Mouse (Mus musculus) stomach, embryonic 14.5 days (tissue): Measurements from ENCODE around the gene Actn3. TPM values are rescaled to one million over a fixed set of nuclear protein-coding genes. Genes with fewer than 3 reads are reported as not detected.
"Not testable (repeated sequence)": the region's sequence is repeated elsewhere in the genome, so short reads cannot be mapped to it uniquely, and the experiment has no call there.

Experiments used
- ATAC-seq: fragments of 200-750 bp; cut with Nextera tagmentation; 2 replicates; pipeline ENCODE4 v1.8.0; 2017; ENCODE audit warnings: low read depth, moderate TSS enrichment; ENCODE audit not compliant: insufficient number of reproducible peaks, insufficient read depth, low FRiP score
- H3K27ac ChIP-seq: fragments of 300-500 bp; sonication (generic); 2 replicates; pipeline ENCODE4 v1.5.1; 2014; ENCODE audit warnings: mild to moderate bottlenecking, low read length, moderate library complexity, mixed read lengths
- H3K27me3 ChIP-seq: fragments of 300-500 bp; sonication (generic); 2 replicates; pipeline ENCODE4 v1.6.1; 2014; ENCODE audit warnings: low read length, control low read depth, mixed read lengths; ENCODE audit not compliant: control insufficient read depth, insufficient read depth
- H3K36me3 ChIP-seq: fragments of 300-500 bp; sonication (generic); 2 replicates; pipeline ENCODE4 v1.6.1; 2014; ENCODE audit warnings: mild to moderate bottlenecking, control low read depth, low read length, moderate library complexity, mixed read lengths; ENCODE audit not compliant: control insufficient read depth, insufficient read depth
- H3K4me1 ChIP-seq: fragments of 300-500 bp; sonication (generic); 2 replicates; pipeline ENCODE4 v1.6.1; 2014; ENCODE audit warnings: low read length, control low read depth, mixed read lengths; ENCODE audit not compliant: control insufficient read depth, insufficient read depth
- H3K4me2 ChIP-seq: fragments of 300-500 bp; sonication (generic); replicated peaks from 2 replicates; pipeline ENCODE4 v1.6.1; 2014; ENCODE audit warnings: low read depth, low read length, control low read depth
- H3K4me3 ChIP-seq: fragments of 300-500 bp; sonication (generic); 2 replicates; pipeline ENCODE4 v1.5.1; 2014; ENCODE audit warnings: low read depth, low read length, control low read depth
- H3K9ac ChIP-seq: fragments of 300-500 bp; sonication (generic); replicated peaks from 2 replicates; pipeline ENCODE4 v1.6.1; 2014; ENCODE audit warnings: low read depth, mild to moderate bottlenecking, control low read depth, low read length, moderate library complexity, mixed read lengths
- H3K9me3 ChIP-seq: fragments of 300-500 bp; sonication (generic); 2 replicates; pipeline ENCODE4 v1.6.1; 2016; ENCODE audit warnings: low read depth, low read length, control low read depth; ENCODE audit not compliant: control insufficient read depth
- WGBS: fragments of 180-500 bp; shearing (Covaris S2); extraction: QIAGEN DNeasy Blood & Tissue Kit; methylation state at CpG from one replicate; pipeline ENCODE4 v1.1.7; 2014; 5-methylcytosine and 5-hydroxymethylcytosine counted together
- polyA plus RNA-seq: library from polyadenylated mRNA; unstranded; fragments of >200 nt; fragmentation: Nextera tagmentation; extraction: Ambion mirVana; gene quantifications from 2 replicates; pipeline ENCODE4 v1.2.1, GENCODE M21; 2014

The Actn3 gene
- polyA plus RNA-seq, 1 experiment from 2014 or later, result 1.8 TPM

DNA sequence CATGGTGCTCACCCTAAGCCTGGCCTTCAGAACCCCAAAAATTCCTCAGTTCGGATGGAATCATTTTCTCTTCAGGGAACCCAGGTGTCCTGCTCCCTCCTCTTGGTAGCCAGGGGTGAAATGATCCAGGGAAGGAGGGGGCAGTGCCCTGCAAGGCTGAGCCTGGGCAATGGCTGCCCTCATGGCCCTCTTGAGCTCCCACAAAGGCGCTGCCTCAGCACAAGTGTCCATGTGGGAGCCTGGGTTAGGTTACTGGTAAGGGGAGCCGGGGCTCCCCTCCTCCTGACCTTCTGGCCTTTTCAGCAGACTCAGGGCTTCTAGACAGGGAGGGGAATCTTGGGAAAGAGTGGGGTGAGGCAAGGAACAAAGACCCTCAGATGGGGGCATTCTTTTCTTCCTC is 954 bp downstream of the Actn3 start:
- H3K4me2 ChIP-seq, result no peak overlapping the region

DNA sequence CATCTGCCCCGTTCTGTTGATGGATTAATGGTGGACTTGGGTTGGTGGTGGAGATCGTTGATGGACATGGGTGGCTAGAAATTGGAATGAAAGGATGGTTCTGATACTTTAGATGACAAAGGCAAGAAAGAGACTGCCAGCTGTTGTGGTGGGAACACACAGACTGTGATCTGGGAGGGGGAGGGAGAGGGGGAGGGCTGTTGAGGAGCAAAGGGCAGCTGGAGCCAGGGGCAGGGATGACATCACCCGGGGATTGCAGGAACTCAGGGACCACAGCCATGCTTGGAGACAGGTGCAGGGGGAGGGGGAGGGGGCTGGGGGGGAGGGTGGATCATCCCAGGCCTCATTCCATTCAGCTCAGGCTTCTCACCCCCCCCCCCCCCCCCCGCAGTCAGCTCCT is 1.5 kb downstream of the Actn3 start:
- H3K27me3 ChIP-seq, result no peaks in the 10 kb centered on the region
- no peak for ATAC-seq
- WGBS, result 60% methylated on average over 3 of the region's 4 CpGs
- no peak overlapping the region for H3K27ac ChIP-seq
- no peak overlapping the region for H3K9ac ChIP-seq
- no peak overlapping the region for H3K4me2 ChIP-seq
- no peak overlapping the region for H3K4me3 ChIP-seq
- H3K4me1 ChIP-seq, result 0 out of 2 replicates have a peak, but pooled peaks cover 7% of the 10 kb centered on the region
- H3K36me3 ChIP-seq, result no peaks in the 10 kb centered on the region
- no peaks in the 10 kb centered on the region for H3K9me3 ChIP-seq

More for the DNA sequence above, 954 bp downstream of the Actn3 start:
- no peaks in the 10 kb centered on the region for H3K36me3 ChIP-seq
- H3K4me1 ChIP-seq, result 0 out of 2 replicates have a peak, but pooled peaks cover 7% of the 10 kb centered on the region
- 69% methylated on average over 3 of the region's 3 CpGs for WGBS
- H3K9me3 ChIP-seq, result no peaks in the 10 kb centered on the region
- no peak overlapping the region for H3K27ac ChIP-seq
- no peak overlapping the region for H3K9ac ChIP-seq
- H3K4me3 ChIP-seq, result no peak overlapping the region
- no peak for ATAC-seq
- no peaks in the 10 kb centered on the region for H3K27me3 ChIP-seq

DNA sequence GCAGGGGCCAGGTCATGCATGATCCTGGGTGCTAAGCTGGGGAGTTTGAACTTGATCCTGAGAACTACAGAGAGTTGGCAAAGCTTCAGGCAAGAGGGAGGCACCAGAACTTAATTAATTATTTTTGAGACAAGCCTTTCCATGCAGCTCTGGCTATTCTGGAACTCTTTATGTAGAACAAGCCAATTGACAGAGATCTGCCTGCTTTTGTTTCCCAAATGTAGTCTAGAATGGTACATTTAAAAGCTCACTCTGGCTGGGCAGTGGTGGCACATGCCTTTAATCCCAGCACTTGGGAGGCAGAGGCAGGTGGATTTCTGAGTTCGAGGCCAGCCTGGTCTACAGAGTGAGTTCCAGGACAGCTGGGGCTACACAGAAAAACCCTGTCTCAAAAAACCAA is 3.1 kb downstream of the Actn3 start:
- not testable (repeated sequence) for H3K4me2 ChIP-seq, H3K9ac ChIP-seq, H3K27ac ChIP-seq, H3K27me3 ChIP-seq, H3K9me3 ChIP-seq, ATAC-seq, H3K4me3 ChIP-seq, H3K4me1 ChIP-seq, H3K36me3 ChIP-seq
- 92% methylated on average over 1 of the region's 1 CpGs for WGBS

DNA sequence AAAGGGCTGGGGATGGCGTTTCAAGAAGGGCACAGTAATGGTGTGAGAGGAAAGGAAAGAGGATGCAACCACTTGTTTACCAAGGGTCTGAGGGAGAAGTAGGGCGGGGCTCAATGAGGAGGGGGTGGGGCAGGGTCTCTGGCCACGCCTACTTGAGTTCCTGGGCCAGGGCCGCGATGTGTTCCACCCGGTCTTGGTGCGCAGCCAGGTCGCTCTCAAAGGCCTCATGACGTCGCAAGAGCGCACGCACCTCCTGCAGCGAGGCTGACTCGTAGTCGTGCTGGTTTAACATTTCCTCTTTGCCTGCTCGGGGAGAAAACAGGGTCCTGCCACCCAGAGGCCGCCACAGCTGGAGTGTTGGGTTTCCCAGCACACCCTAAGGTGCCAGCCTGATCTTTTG is 12.6 kb downstream of the Actn3 start:
- Histone ChIP-seq H3K9ac (no peak overlapping the region), H3K4me1 (no peaks in the 10 kb centered on the region), H3K9me3 (no peaks in the 10 kb centered on the region), H3K4me3 (no peak overlapping the region), H3K27ac (no peak overlapping the region), H3K36me3 (no peaks in the 10 kb centered on the region), H3K4me2 (no peak overlapping the region), H3K27me3 (no peaks in the 10 kb centered on the region)
- ATAC-seq, result no peak; the same call in 1 of the 2 replicates
- WGBS, result 4% methylated on average over 17 of the region's 17 CpGs

DNA sequence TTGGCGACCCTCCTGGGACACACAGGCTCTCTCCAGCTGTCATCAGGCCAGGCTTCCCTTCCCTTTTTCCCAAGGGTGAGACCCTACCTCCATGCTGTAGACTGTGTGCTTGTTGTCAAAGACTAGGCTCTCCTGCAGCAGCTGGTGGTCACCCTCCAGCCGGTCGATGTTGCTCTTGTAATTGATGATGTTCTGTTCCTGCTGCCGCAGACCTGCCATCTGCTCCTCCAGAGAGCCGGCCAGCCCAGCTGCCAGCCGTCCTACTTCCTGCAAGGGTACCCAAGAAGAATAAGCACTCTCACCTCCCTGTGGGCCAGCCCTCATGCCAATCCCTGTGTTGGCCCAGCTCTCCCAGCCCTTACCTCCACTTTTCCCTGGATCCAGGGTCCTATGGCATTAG is 14.7 kb downstream of the Actn3 start:
- Histone ChIP-seq H3K4me1 (no peaks in the 10 kb centered on the region), H3K27ac (no peak overlapping the region), H3K4me2 (no peak overlapping the region), H3K36me3 (no peaks in the 10 kb centered on the region), H3K9ac (no peak overlapping the region), H3K27me3 (no peaks in the 10 kb centered on the region), H3K4me3 (no peak overlapping the region), H3K9me3 (no peaks in the 10 kb centered on the region)
- ATAC-seq, result no peak
- WGBS, result 60% methylated on average over 6 of the region's 6 CpGs

DNA sequence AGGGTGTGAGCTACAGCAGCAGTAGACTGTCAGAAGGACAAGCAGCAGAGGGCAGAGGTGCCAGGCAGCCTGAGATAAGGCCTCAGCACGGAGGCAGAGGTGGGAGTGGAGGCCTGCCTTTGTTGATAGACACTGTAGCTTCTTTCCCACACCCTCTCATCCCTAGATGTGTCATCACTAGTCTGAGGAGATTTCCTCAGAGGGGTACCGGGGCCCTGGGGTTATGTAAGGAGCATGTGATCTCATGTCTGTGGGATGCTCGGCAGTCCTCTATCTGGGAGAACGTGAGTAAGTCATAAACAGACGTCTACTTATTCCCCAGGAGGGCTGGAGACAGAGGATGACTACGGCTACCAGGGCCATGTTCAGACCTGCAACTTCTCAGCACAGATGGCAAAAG is 18.6 kb downstream of the Actn3 start:
- H3K27ac ChIP-seq, result no peak overlapping the region
- 64% methylated on average over 6 of the region's 6 CpGs for WGBS
- H3K9me3 ChIP-seq, result no peaks in the 10 kb centered on the region
- H3K9ac ChIP-seq, result no peak overlapping the region
- no peaks in the 10 kb centered on the region for H3K36me3 ChIP-seq
- ATAC-seq, result peak; percentile 64; the same call in 1 of the 2 replicates
- peaks cover 5% of the 10 kb centered on the region for H3K4me1 ChIP-seq
- no peak overlapping the region for H3K4me3 ChIP-seq
- no peaks in the 10 kb centered on the region for H3K27me3 ChIP-seq
- no peak overlapping the region for H3K4me2 ChIP-seq

DNA sequence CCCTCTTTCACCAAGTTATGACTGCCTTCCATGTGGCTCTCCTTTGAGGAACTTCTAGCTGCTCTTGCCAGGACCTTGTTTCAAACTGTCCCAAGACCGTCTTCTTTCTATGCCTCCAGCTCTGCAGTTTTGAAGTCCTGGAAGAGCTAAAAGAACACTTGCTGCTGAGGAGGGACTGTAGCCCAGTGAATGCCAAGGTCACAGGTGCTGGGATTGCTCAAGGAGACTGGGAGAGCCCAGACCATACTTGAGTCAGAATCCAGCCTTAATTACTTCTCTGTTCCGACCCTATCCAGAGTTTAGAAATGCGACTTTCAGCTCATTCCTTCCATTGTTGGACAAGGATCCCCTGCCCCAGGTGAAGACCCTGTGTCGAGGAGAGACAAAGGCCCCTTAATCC is 21.8 kb downstream of the Actn3 start:
- Histone ChIP-seq H3K4me2 (peak overlapping the region; percentile 97; the same call in 1 of the 2 replicates), H3K4me3 (peak overlapping the region; percentile 61), H3K36me3 (no peaks in the 10 kb centered on the region), H3K27ac (no peak overlapping the region), H3K27me3 (no peaks in the 10 kb centered on the region), H3K4me1 (peaks cover 5% of the 10 kb centered on the region), H3K9ac (no peak overlapping the region), H3K9me3 (no peaks in the 10 kb centered on the region)
- WGBS, result 79% methylated on average over 4 of the region's 4 CpGs
- no peak for ATAC-seq

DNA sequence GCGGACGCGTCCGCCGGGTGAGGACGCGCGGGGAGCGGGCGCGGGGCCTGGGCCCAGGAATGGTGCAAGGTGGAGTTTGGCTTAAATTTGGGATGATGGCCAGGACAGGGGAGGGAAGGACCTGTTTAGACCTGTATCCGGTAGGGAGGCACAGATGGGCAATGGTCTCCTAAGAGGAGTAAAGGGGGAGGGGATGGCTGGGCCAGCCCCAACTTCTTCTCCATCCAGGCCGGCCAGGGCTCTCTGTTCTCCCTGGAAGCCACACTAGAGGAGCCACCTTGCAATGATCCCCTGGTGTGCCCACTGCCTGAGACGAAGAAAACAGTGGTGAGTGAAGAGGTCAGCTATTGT is 22.3 kb downstream of the Actn3 start:
- no peaks in the 10 kb centered on the region for H3K27me3 ChIP-seq
- no peaks in the 10 kb centered on the region for H3K36me3 ChIP-seq
- ATAC-seq, result 0 out of 2 replicates have a peak, but pooled peaks have one; percentile 35
- H3K27ac ChIP-seq, result peak overlapping the region; percentile 15; the same call in 1 of the 2 replicates
- H3K4me1 ChIP-seq, result peaks cover 5% of the 10 kb centered on the region
- peak overlapping the region; percentile 97 for H3K4me2 ChIP-seq
- 2% methylated on average over 14 of the region's 14 CpGs for WGBS
- H3K9me3 ChIP-seq, result no peaks in the 10 kb centered on the region
- H3K9ac ChIP-seq, result peak overlapping the region; percentile 50
- H3K4me3 ChIP-seq, result peak overlapping the region; percentile 61
